Mouse (Mus musculus) limb, embryonic 10.5 days (tissue): ENCODE data around the gene Stxbp6. TPM values are rescaled to one million over a fixed set of nuclear protein-coding genes. Genes with fewer than 3 reads are reported as not detected.

Experiments used
- DNase-seq: peaks from one replicate; pipeline ENCODE4 v3.0.0-alpha.2; 2017; ENCODE audit warnings: low spot score
- H3K27ac ChIP-seq: fragments of 300-500 bp; sonication (generic); 2 replicates; pipeline ENCODE4 v1.5.1; 2016; ENCODE audit warnings: mild to moderate bottlenecking
- H3K27me3 ChIP-seq: fragments of 300-500 bp; sonication (generic); 2 replicates; pipeline ENCODE4 v1.6.1; 2016; ENCODE audit warnings: low read depth, mild to moderate bottlenecking; ENCODE audit not compliant: poor library complexity, severe bottlenecking
- H3K36me3 ChIP-seq: fragments of 300-500 bp; sonication (generic); 2 replicates; pipeline ENCODE4 v1.6.1; 2016; ENCODE audit warnings: mild to moderate bottlenecking, moderate library complexity
- H3K4me1 ChIP-seq: fragments of 300-500 bp; sonication (generic); 2 replicates; pipeline ENCODE4 v1.6.1; 2016
- H3K4me3 ChIP-seq: fragments of 300-500 bp; sonication (generic); 2 replicates; pipeline ENCODE4 v1.5.1; 2016; ENCODE audit warnings: mild to moderate bottlenecking, moderate library complexity
- H3K9me3 ChIP-seq: fragments of 300-500 bp; sonication (generic); replicated peaks from 2 replicates; pipeline ENCODE4 v1.6.1; 2016; ENCODE audit warnings: mild to moderate bottlenecking
- WGBS: fragments of 180-500 bp; shearing (Covaris S2); methylation state at CpG from one replicate; pipeline ENCODE4 v1.1.7; 2016; 5-methylcytosine and 5-hydroxymethylcytosine counted together
- polyA plus RNA-seq: library from polyadenylated mRNA; unstranded; fragments of >200 nt; fragmentation: Nextera tagmentation; extraction: Ambion mirVana; gene quantifications from 2 replicates; pipeline ENCODE4 v1.2.1, GENCODE M21; 2016

Stxbp6 gene
- polyA plus RNA-seq, 1 experiment from 2014 or later = 12.5 TPM

DNA sequence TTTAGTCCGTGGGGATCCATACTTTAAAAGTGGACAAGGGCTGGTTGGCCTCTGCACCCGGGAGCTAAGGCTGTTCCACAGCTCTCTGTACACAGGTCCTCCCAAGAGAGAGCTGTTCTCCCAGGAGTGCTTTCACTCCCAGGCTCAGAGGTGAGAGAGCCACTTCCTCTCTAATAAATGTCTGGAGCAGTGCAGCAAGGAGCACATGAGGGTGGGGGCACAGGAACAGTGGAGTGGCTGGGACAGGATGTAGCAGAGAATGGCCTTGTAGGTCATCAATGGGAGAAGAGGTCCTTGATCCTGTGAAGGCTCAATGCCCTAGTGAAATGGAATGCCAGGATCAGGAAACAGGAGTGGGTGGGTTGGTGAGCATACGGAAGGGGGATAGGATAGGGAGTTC, 209.1 kb downstream of the Stxbp6 start:
- H3K4me1 ChIP-seq = peaks cover 3% of the 10 kb centered on the region; the same call in 1 of the 2 replicates
- H3K36me3 ChIP-seq = no peaks in the 10 kb centered on the region
- 78% methylated on average over 3 of the region's 3 CpGs for WGBS

DNA sequence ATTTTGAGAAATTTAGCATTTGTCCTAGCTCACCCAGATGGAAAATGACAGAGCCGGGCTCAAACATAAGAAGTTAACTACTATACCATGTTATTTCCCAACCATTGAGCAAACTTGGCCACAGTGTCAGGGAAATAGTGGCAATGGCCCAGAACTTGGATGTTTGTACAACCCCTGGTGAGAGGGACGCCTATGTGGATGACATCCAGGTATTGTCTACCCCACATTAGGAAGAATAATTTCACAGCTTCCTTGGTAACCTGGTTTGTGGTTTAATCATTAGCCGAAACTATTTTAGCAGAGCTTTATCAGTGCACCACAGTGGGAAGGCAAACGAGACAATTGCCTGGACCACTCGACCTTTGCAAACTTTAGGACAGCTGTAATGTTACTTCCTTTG, 215.1 kb downstream of the Stxbp6 start:
- H3K4me3 ChIP-seq = no peak overlapping the region
- H3K27ac ChIP-seq = no peak overlapping the region
- H3K36me3 ChIP-seq = no peaks in the 10 kb centered on the region
- H3K9me3 ChIP-seq = no peaks in the 10 kb centered on the region
- WGBS = 83% methylated on average over 5 of the region's 5 CpGs
- no peaks in the 10 kb centered on the region for H3K27me3 ChIP-seq
- no peaks in the 10 kb centered on the region for H3K4me1 ChIP-seq
- DNase-seq = no peak

More for the DNA sequence above, 209.1 kb downstream of the Stxbp6 start:
- Histone ChIP-seq H3K27ac (no peak overlapping the region), H3K27me3 (no peaks in the 10 kb centered on the region), H3K4me3 (no peak overlapping the region), H3K9me3 (no peaks in the 10 kb centered on the region)
- DNase-seq = no peak

DNA sequence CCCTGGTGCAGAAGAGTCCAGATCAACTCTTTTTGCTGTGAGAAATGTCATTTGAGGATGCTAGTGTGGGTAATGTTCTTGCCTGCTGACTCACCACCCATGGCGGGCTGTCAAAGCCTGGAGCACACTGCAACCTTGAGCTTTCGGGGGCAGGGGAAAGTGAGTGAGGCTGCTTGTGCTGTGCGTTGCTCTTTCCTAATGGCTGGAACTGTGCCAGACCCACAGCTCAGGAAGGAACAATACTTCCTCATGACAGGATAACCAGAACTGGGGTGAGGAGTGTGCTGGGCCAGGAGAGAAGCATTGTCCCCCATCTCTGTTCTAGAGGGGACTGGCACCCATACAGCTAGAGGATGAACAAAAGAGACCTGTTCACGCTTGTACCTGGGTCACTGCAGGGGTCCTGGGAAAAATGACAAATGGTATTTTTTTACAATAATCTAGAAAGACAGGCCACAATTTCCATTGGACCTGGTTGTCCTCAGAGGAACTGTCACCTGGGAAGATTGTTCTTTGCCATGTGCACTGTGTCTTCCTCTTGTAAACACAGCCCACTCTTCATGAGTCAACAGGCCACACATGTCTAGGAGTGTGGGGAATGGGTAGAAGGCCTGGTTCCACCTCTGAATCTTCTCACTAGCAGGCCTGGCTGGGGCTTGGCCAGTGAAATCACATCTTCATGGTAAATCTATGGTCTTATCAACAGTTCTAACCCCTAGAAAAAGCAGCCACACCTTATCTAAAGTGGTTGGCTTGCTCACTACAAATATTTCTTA, 216.2 kb downstream of the Stxbp6 start:
- Histone ChIP-seq H3K27ac (no peak overlapping the region), H3K36me3 (no peaks in the 10 kb centered on the region), H3K27me3 (no peaks in the 10 kb centered on the region), H3K4me3 (no peak overlapping the region), H3K4me1 (no peaks in the 10 kb centered on the region), H3K9me3 (no peaks in the 10 kb centered on the region)
- no peak for DNase-seq
- 82% methylated on average over 4 of the region's 4 CpGs for WGBS

DNA sequence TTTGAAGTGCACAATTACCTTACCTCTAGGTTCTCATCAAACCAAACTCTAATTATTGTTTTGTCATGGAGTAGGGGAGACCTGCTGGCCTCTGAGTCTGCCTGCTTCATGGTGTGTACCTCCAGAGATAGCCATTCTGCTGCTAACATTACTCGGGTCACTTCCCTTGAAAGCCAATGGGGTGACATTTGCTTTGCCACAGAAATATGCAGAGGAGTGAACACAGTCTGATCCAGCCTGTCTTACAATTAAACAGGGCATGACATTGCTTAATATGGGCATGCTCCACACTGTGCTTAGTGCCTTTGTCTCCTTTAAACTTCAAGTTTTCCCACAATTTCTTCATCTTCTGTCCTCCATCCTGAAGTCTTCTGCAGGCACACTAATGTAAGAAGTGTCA, 222.5 kb downstream of the Stxbp6 start:
- Histone ChIP-seq H3K36me3 (no peaks in the 10 kb centered on the region), H3K27ac (no peak overlapping the region), H3K4me3 (no peak overlapping the region), H3K27me3 (no peaks in the 10 kb centered on the region), H3K4me1 (no peaks in the 10 kb centered on the region), H3K9me3 (no peaks in the 10 kb centered on the region)
- 88% methylated on average over 1 of the region's 1 CpGs for WGBS
- no peak for DNase-seq

DNA sequence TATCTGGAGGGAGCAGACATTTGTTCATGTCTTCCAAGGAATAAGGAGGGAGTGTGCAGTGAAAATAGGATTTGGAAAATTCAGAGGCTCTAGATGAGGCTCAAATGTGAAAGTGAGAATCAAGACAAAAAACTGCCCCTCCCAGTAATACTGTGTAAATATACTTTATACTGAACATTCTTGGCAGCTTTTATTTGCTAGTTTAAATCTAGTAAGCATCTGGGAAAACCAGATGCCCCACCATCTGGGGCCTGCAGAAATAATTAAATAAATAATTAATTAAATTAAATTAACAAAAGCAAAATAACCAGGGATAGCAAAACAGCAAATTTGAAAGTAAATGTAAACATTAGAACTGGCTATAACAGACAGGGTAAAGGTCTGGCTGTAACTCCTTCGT, 224.0 kb downstream of the Stxbp6 start:
- WGBS = 83% methylated on average over 1 of the region's 1 CpGs
- Histone ChIP-seq H3K27ac (no peak overlapping the region), H3K27me3 (no peaks in the 10 kb centered on the region), H3K36me3 (no peaks in the 10 kb centered on the region), H3K4me3 (no peak overlapping the region), H3K9me3 (no peaks in the 10 kb centered on the region), H3K4me1 (no peaks in the 10 kb centered on the region)
- DNase-seq = no peak

DNA sequence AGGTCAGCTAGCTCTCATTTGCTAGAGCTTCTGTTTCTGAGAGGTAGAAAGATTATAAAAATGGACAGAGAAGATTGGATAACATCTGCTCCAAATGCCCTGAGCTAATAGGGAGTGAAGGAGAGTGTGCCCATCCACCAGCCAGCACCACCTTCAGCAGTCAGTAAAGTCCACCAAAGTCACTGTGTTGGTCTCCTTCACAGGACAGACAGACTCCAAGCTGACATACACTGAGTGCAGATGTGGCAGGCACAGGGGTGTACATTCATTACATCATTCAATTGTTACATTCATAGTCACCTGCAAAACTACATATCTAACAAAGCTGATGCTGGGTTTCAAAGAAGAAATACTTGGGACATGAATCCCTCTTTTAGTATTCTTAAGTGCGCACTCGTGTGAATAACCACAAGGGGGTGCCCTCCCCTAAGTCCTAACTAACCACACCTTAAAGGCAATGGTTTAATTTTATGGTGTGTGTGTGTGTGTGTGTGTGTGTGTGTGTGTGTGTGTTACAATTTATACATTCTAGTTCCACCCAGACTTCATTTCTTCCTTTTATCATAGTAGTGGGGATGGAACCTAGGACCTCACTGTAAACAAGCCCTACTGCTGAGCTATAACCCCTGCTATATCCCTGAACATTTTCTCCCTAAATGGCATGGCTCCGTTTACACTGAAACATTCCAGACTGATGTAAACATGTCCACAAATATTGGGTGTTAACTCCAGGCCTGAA, 225.9 kb downstream of the Stxbp6 start:
- H3K4me3 ChIP-seq = no peak overlapping the region
- no peaks in the 10 kb centered on the region for H3K9me3 ChIP-seq
- WGBS = 58% methylated on average over 3 of the region's 3 CpGs
- no peaks in the 10 kb centered on the region for H3K27me3 ChIP-seq
- no peak overlapping the region for H3K27ac ChIP-seq
- no peaks in the 10 kb centered on the region for H3K4me1 ChIP-seq
- H3K36me3 ChIP-seq = no peaks in the 10 kb centered on the region
- DNase-seq = peak; percentile 43

DNA sequence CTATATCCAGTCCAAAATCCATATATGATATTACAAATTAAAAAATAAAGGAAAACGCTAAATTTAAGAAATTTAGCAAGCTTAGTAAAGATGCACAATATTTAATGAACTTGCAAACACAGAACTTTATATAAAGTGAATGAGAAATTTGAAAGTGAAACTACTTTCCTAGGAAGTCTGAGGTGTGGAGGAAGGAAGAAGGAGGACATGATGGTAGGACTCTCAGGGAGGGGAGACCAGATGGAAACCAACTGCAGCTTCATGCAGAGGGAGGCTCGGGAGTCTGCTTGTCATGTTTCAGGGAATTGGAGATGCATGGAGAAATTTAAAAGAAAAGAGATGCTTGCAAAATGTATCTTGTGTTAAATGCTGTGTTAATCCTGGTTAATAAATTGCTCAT, 233.9 kb downstream of the Stxbp6 start:
- WGBS = 71% methylated on average over 2 of the region's 2 CpGs
- no peak overlapping the region for H3K27ac ChIP-seq
- no peaks in the 10 kb centered on the region for H3K9me3 ChIP-seq
- peaks cover 27% of the 10 kb centered on the region for H3K4me1 ChIP-seq
- DNase-seq = no peak
- no peaks in the 10 kb centered on the region for H3K27me3 ChIP-seq
- H3K36me3 ChIP-seq = no peaks in the 10 kb centered on the region
- H3K4me3 ChIP-seq = no peak overlapping the region

DNA sequence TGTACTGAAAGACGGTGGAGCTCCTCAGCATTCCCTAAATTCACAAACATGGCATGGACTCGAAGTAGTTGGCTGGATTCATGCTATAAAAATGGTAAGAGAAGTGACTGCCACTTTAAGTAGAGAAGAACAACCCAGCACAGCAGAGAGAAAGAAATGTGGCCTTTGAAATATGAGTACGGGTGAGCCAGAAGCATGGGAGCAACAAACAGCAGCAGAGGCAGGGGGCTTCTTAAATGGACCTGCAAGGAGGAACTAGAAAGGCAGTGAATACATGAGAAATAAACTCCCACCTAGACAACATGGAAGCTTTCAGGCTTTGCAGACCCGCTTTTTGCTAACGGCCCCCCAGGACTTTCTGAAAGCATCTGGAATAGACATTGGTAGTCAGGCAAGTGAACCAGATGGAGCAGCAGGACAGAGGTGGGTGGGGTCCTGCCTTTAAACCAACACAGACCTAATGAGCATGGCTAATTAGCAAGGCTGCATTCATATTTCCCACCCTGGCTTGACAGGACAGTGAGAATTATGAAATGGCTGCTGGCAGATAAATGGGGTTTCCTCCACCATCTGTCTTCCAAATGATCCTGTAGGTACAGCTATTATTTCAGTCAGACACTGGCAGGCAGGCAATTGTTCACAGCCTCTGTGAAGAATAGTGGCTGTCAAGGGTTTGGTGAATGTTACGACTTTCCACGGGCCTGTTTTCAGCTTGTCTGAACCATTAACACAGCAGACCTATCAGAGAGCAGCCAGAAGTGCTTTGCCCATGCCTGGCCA, 234.7 kb downstream of the Stxbp6 start:
- Histone ChIP-seq H3K4me3 (peak overlapping the region; percentile 19; the same call in 1 of the 2 replicates), H3K27ac (peak overlapping the region; percentile 53; the same call in 1 of the 2 replicates), H3K27me3 (no peaks in the 10 kb centered on the region), H3K36me3 (no peaks in the 10 kb centered on the region), H3K9me3 (no peaks in the 10 kb centered on the region), H3K4me1 (peaks cover 27% of the 10 kb centered on the region)
- WGBS = 14% methylated on average over 7 of the region's 7 CpGs
- peak; percentile 38 for DNase-seq

DNA sequence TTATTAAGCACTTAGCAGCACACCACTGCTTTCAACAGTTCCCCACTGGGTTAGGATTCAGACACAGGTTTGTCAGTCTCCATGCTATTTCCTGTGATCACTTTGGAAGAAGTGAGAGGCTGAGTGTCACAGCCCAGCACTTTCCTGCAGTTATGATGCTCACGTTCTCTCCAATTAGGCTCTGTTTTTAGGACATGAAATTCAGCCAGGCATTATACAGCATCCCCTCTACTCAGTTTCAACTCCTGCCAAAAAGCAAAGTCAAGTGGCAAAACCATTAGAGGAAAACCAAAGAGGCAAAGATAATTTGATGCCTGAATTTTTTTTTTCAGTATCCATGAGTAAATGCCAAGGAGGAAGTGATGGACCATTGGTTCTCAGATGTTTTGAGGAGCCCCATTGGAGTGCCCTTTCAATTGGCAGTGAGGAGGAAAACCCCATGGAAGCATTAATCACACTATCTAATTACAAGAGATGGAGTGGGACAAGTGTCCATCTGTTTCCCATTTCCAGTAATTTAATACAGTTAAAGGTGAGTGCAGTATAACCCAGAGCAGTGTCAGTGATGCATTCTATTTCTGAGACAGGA, 238.5 kb downstream of the Stxbp6 start:
- Histone ChIP-seq H3K4me3 (no peak overlapping the region), H3K27me3 (no peaks in the 10 kb centered on the region), H3K4me1 (peaks cover 27% of the 10 kb centered on the region), H3K27ac (no peak overlapping the region), H3K36me3 (no peaks in the 10 kb centered on the region), H3K9me3 (no peaks in the 10 kb centered on the region)
- 31% methylated on average over 1 of the region's 1 CpGs for WGBS
- no peak for DNase-seq

DNA sequence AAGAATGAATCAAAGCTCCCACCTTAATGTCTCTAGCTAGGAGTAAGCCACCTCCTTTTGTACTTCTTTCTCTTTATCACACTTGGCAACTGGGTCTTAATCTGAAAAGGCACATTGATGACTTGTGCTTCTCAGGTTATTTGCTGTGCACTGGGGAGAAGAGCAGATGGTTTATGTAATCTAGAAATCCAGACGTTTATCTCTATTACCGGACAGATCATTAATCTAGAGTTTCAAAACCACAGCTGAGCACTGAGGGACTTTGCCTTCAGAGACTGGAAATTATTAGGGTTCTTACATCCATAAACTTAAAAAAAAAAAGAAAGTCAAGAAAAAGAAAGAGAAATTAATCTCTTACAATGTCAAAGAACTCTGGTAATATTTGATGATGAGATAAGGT, 262.6 kb downstream of the Stxbp6 start:
- Histone ChIP-seq H3K4me1 (no peaks in the 10 kb centered on the region), H3K4me3 (no peak overlapping the region), H3K27me3 (no peaks in the 10 kb centered on the region), H3K36me3 (no peaks in the 10 kb centered on the region), H3K9me3 (no peaks in the 10 kb centered on the region), H3K27ac (no peak overlapping the region)
- DNase-seq = no peak
- WGBS = 84% methylated on average over 2 of the region's 2 CpGs

DNA sequence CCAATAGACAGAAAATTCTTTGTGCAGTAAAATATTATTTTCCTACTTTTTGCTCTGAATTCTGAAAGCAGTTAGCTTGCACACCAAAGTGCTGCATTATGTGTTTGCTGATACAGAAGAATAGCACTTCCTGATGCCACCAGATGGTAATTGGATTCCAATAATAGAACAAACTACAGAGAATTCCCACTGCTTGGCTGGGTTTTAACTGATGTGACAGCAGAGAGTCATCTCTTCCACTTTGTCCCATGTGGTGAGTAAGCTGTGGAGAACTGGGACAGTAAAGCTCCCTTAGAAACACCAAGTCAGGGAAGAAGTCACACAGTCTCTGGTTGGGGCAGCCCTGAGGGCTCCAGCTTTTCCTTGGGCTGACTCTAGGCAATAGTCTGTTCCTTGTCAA, 270.3 kb downstream of the Stxbp6 start:
- Histone ChIP-seq H3K9me3 (no peaks in the 10 kb centered on the region), H3K4me3 (no peak overlapping the region), H3K27ac (no peak overlapping the region), H3K4me1 (no peaks in the 10 kb centered on the region), H3K36me3 (no peaks in the 10 kb centered on the region), H3K27me3 (no peaks in the 10 kb centered on the region)
- DNase-seq = no peak
